Mouse (Mus musculus): Measurements from ENCODE around the gene Tpst1. TPM values are rescaled to one million over a fixed set of nuclear protein-coding genes. Genes with fewer than 3 reads are reported as not detected.

Tpst1 gene
- polyA plus RNA-seq (2012; rRNA removed): 10.9 and 15.5 TPM in 2 replicates

DNA sequence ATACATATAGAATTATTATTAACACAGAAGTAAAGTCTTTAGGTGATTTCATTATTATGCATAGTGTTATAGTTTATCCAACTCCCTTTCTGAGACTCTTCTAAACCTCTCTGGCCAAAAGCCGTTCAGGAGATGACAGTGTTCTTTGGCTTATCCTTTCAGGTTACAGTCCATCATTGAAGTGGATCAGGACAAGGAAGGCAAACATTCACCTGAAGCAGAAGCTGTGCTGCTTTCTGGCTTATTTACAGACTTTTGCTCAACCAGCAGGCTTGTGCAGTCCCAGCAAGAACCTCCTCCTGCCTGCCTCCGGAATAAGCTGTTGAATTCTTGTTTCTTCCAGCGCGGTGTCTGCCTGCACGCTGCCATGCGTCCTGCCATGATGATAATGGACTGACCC, at the start of gene Tpst1:
Tpst1 (plus strand) TSS at position 301 of the 400 bp plus-strand sequence.
- Histone ChIP-seq H3K27me3 (ENCODE audit: control insufficient read depth, insufficient read depth, low read length) (no peaks in the 10 kb centered on the region), H3K36me3 (ENCODE audit: control insufficient read depth, insufficient read depth, low read length) (no peaks in the 10 kb centered on the region), H3K27ac (ENCODE audit: insufficient read depth, low read length) (no peak within 1 kb of the TSS), H3K4me3 (ENCODE audit: extremely low read depth, insufficient read depth, insufficient read length) (no peak within 1 kb of the TSS), H3K4me1 (ENCODE audit: control insufficient read depth, insufficient read depth, insufficient read length) (no peaks in the 10 kb centered on the region)
- no peak for TF ChIP-seq CTCF (IDR thresholded peaks at IDR 0.05; ENCODE audit: extremely low read depth, insufficient read depth, insufficient read length, insufficient replicate concordance)
- no peak for TF ChIP-seq POLR2A (IDR thresholded peaks at IDR 0.05; ENCODE audit: low read depth, low read length)
- no peak for DNase-seq (ENCODE audit: low read depth in 1 of 2, low spot score in 2 of 2)
- WGBS: 95% methylated on average over 6 of the region's 6 CpGs

DNA sequence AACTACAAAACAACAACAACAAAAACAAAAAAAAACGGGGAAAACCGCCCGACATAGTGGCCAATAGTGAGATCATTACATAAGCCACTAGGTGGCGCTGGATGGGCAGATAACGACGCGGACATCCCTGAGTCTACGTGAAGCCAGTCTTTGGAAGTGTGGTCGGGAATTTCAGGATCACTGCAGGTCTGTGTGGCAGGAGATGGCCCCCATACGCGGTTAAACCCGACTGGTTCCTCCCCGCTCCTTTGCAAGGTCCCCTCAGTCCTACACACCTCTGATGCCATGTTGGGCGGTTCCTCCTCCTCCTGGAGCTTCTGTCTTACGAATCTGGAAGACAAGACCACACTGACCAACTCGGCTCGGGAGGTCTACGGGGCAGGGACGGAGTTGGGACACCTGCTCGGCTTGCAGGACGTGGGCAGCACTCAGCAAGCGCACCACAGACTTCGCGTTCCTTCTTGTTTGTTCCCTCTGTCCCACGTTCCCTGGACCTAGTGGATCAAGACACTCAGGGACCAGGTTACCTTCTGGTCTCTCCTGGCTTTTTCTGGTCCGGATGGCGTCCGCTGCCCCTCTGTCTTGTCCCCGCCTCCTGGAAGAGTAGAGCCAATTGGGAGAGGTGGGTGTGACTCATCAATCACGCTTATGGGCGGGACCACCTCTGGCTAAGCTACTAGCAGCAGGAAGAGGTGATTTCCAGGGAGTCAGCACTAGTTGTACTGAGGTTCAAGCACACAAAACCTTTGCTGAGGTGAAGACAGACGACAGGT, 49.2 kb upstream of the Tpst1 start:
- Histone ChIP-seq H3K27me3 (ENCODE audit: control insufficient read depth, insufficient read depth, low read length) (no peaks in the 10 kb centered on the region), H3K4me1 (ENCODE audit: control insufficient read depth, insufficient read depth, insufficient read length) (no peaks in the 10 kb centered on the region), H3K36me3 (ENCODE audit: control insufficient read depth, insufficient read depth, low read length) (no peaks in the 10 kb centered on the region), H3K4me3 (ENCODE audit: extremely low read depth, insufficient read depth, insufficient read length) (peak overlapping the region; percentile 75), H3K27ac (ENCODE audit: insufficient read depth, low read length) (peak overlapping the region; percentile 62)
- DNase-seq (ENCODE audit: low read depth in 1 of 2, low spot score in 2 of 2): peak; percentile 67 to 76
- no peak for TF ChIP-seq POLR2A (IDR thresholded peaks at IDR 0.05; ENCODE audit: low read depth, low read length)
- TF ChIP-seq CTCF (IDR thresholded peaks at IDR 0.05; ENCODE audit: extremely low read depth, insufficient read depth, insufficient read length, insufficient replicate concordance): peak; percentile 71; the same call in 1 of the 2 replicates
- WGBS: under 1% methylated on average over 32 of the region's 32 CpGs

DNA sequence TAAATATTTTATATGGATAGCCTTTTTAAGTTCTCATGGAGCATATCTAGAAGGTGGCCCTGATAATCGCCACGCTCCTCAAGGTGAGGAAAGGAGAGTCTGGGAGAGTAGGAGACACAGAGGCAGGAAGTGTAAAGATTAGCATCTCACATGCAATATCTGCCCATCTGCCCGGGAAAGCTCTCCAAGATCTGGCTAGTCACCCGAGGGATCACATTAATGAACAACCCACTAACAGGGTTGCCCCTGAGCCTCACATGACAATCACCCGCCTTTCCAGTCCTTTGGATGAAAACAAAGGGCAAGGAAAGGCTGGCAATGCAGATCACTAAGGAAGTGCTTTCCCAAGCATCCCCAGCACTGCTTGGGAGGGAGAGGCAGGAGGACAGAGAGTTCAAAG, 46.0 kb upstream of the Tpst1 start:
- H3K4me1 ChIP-seq (ENCODE audit: control insufficient read depth, insufficient read depth, insufficient read length): no peaks in the 10 kb centered on the region; the same call in 1 of the 2 replicates
- no peaks in the 10 kb centered on the region for H3K27me3 ChIP-seq (ENCODE audit: control insufficient read depth, insufficient read depth, low read length)
- DNase-seq (ENCODE audit: low read depth in 1 of 2, low spot score in 2 of 2): no peak
- no peaks in the 10 kb centered on the region for H3K36me3 ChIP-seq (ENCODE audit: control insufficient read depth, insufficient read depth, low read length)
- TF ChIP-seq CTCF (IDR thresholded peaks at IDR 0.05; ENCODE audit: extremely low read depth, insufficient read depth, insufficient read length, insufficient replicate concordance) (no peak), POLR2A (IDR thresholded peaks at IDR 0.05; ENCODE audit: low read depth, low read length) (no peak)
- no peak overlapping the region for H3K27ac ChIP-seq (ENCODE audit: insufficient read depth, low read length)
- no peak overlapping the region for H3K4me3 ChIP-seq (ENCODE audit: extremely low read depth, insufficient read depth, insufficient read length)
- 71% methylated on average over 5 of the region's 5 CpGs for whole genome bisulfite sequencing

DNA sequence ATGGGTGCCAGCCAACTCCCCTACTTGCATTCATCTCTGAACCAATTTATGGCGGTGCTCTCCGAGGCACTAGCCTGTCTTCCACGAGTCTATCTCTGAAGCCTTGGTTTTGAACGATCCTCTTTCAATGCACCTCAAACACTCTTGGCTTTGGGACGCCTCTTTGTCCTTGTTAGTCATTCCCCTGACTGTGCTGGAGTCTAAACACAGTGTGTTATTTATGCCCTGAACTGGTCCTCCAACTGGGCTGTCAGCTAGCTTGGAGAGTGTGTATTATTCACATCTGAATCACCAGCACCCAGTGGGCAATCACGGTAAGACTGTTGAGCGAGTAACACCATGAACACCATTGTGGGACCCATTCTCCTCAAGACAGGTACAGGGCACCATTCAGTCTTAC, 45.4 kb upstream of the Tpst1 start:
- Histone ChIP-seq H3K27ac (ENCODE audit: insufficient read depth, low read length) (no peak overlapping the region), H3K27me3 (ENCODE audit: control insufficient read depth, insufficient read depth, low read length) (no peaks in the 10 kb centered on the region), H3K4me1 (ENCODE audit: control insufficient read depth, insufficient read depth, insufficient read length) (no peaks in the 10 kb centered on the region; the same call in 1 of the 2 replicates), H3K36me3 (ENCODE audit: control insufficient read depth, insufficient read depth, low read length) (no peaks in the 10 kb centered on the region), H3K4me3 (ENCODE audit: extremely low read depth, insufficient read depth, insufficient read length) (no peak overlapping the region)
- TF ChIP-seq POLR2A (IDR thresholded peaks at IDR 0.05; ENCODE audit: low read depth, low read length) (no peak), CTCF (IDR thresholded peaks at IDR 0.05; ENCODE audit: extremely low read depth, insufficient read depth, insufficient read length, insufficient replicate concordance) (no peak)
- 82% methylated on average over 7 of the region's 7 CpGs for WGBS
- no peak for DNase-seq (ENCODE audit: low read depth in 1 of 2, low spot score in 2 of 2)

DNA sequence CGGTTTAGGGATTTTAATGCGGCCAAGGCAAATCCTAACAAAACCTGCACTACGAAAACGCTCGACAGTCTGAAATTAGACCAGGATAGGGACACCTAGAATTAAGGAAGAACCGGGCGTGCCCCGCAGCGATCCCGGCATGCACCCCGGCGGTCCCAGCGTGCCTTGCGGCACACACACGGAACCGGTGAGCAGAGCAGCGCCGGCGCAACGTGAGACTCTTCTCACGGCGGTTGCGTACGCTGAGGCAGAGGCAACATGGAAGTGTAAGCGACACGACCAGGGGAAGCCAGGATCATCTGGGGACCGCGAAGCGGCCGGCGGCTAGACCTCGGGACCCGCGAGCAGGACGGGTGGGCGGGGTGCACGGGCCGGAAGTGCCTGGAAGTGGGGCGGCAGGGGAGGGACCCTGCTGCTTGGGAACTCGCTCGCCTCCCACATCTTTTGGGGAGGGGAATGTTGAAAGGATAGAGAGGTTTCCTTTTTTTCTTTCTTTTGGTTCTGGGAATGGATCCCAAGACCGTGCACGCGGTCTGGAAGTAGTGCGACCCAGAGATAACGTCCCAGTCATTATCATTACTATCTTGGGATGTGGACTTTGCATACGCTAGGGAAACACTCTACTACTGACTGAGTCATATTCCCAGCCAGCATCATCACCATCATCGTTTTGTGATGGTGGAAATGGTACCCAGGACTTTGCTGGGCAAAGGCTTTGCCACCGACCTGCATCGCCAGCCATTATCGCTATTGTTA, 43.8 kb upstream of the Tpst1 start, which contains the start of the genes Asl and Crcp:
Asl (minus strand) TSS at position 106 of the 756 bp plus-strand sequence.
Crcp (plus strand) TSS at position 149 of the 756 bp plus-strand sequence.
- Histone ChIP-seq H3K4me1 (ENCODE audit: control insufficient read depth, insufficient read depth, insufficient read length) (no peaks in the 10 kb centered on the region; the same call in 1 of the 2 replicates), H3K27ac (ENCODE audit: insufficient read depth, low read length) (peak within 1 kb of the TSS; percentile 87), H3K27me3 (ENCODE audit: control insufficient read depth, insufficient read depth, low read length) (no peaks in the 10 kb centered on the region), H3K4me3 (ENCODE audit: extremely low read depth, insufficient read depth, insufficient read length) (peak within 1 kb of the TSS; percentile 83), H3K36me3 (ENCODE audit: control insufficient read depth, insufficient read depth, low read length) (no peaks in the 10 kb centered on the region)
- TF ChIP-seq CTCF (IDR thresholded peaks at IDR 0.05; ENCODE audit: extremely low read depth, insufficient read depth, insufficient read length, insufficient replicate concordance) (no peak), POLR2A (IDR thresholded peaks at IDR 0.05; ENCODE audit: low read depth, low read length) (peak; percentile 82)
- WGBS: 1% methylated on average over 51 of the region's 51 CpGs
- DNase-seq (ENCODE audit: low read depth in 1 of 2, low spot score in 2 of 2): peak; percentile 45 to 89

DNA sequence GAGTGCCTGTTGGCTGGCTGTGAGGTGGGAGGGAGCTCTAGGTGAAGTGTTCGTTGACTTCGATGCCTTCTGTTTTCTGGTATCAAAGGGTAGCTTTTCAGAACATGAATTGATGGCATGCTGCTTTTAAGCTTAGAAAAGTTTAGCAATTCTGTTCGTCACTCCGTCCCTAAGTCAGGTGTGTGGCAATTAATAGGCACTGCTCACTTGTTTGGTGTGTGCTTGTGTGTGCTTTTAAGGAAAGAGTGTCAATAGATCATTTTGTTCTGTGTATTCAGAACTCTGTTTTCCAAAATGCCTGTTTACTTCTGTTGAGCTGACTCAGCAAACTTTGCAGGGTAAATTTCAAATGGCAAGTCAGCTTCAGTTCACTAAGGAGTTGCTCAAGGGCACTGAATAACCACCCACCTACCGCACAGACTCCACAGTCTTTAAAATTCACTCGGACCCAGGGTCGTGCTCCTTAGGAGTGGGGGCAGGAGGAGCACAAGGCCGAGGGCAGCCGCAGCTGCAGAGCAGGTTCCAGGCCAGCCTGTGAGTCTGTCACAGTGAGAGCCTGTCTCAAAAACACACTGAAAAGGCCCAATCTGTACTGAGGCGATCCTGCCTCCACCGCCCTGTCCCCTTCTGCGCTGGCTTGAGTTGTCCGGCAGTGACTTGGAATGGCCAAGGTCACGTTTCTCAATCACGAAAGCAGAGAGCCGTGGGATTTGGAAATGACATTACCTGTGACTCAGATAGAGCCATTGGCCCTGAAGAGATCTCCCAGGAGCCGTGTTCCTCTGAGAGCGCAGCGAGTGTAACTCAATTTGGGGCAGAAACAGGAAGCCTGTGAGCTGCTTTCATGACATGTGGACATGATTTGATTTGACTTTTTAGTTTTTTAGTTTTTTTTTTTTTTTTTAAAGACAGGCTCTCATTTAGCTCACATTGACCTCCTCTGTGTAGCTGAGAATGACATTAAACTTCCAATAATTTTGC, 41.4 kb upstream of the Tpst1 start:
- H3K4me3 ChIP-seq (ENCODE audit: extremely low read depth, insufficient read depth, insufficient read length): no peak overlapping the region
- 93% methylated on average over 19 of the region's 19 CpGs for WGBS
- no peak overlapping the region for H3K27ac ChIP-seq (ENCODE audit: insufficient read depth, low read length)
- no peaks in the 10 kb centered on the region; the same call in 1 of the 2 replicates for H3K4me1 ChIP-seq (ENCODE audit: control insufficient read depth, insufficient read depth, insufficient read length)
- no peaks in the 10 kb centered on the region for H3K27me3 ChIP-seq (ENCODE audit: control insufficient read depth, insufficient read depth, low read length)
- TF ChIP-seq POLR2A (IDR thresholded peaks at IDR 0.05; ENCODE audit: low read depth, low read length) (no peak), CTCF (IDR thresholded peaks at IDR 0.05; ENCODE audit: extremely low read depth, insufficient read depth, insufficient read length, insufficient replicate concordance) (no peak)
- H3K36me3 ChIP-seq (ENCODE audit: control insufficient read depth, insufficient read depth, low read length): peaks cover 2% of the 10 kb centered on the region; the same call in 1 of the 2 replicates
- no peak for DNase-seq (ENCODE audit: low read depth in 1 of 2, low spot score in 2 of 2)

Data from spleen, adult 2 months (tissue).